ENCODE assay signal across 22 mouse cellular contexts in the genomic region with DNA sequence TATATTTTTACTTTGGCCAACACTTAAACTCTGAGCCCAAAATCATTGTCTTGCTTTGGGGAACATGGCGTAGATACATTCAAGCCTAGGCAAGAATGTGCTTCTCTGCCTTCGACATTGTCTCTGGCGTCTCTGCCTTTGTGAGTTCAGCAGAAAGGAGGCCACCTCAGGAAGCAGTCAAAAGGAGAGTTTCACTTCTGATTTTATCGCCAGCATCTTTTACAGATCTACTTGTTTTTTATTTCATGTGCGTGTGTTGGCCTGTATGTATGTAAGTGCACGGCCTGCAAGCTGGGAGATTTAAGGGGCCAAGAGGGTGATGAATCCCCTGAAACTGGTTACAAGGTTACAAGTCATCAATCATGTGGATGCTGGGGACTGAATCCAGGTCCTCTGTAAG. TPM values are rescaled to one million over a fixed set of nuclear protein-coding genes. Genes with fewer than 3 reads are reported as not detected.
A peak's percentile ranks its signal among the peaks of the same experiment; 100 is the strongest.
DNase-seq lines count a peak whose midpoint lies in the region; ATAC-seq and TF ChIP-seq lines count a peak whose summit lies in the region.
"Had no signal": no experiment of that assay in that cellular context is flagged by ENCODE, and none has a peak within 500 bp of the region (broad histone marks: within the 10 kb centered on the region; RNA-seq: fewer than 3 reads in every experiment).

No protein-coding gene starts in this region.

- H3K4me1 ChIP-seq in ES-Bruce4 (ENCODE audit: control insufficient read depth, insufficient read depth, low read length): peaks cover 1% of the 10 kb centered on the region
- H3K4me1 ChIP-seq: heart, embryonic 10.5 days; heart, embryonic 13.5 days; hindbrain, embryonic 12.5 days; hindbrain, embryonic 15.5 days had no signal

- ATAC-seq in granulocyte monocyte progenitor cell, adult 5-6 weeks (replicated peaks; ENCODE audit: poor library complexity, severe bottlenecking): peak; percentile 30
- ATAC-seq: forebrain, embryonic 14.5 days; intestine, embryonic 16.5 days had no signal

- no peaks in the 10 kb centered on the region for H3K27me3 ChIP-seq in ES-Bruce4 (ENCODE audit: control insufficient read depth, insufficient read depth, low read length, poor library complexity, severe bottlenecking)
- H3K27me3 ChIP-seq: CH12.LX; heart, embryonic 13.5 days; hindbrain, embryonic 12.5 days; hindbrain, embryonic 15.5 days had no signal

- intact Hi-C loops in heart, postnatal 14 days (cut with DNase I): no loop called here
- intact Hi-C loops in gastrocnemius, postnatal 36 days (cut with DNase I): no loop called here

- TF ChIP-seq POLR2A in ES-Bruce4 (IDR thresholded peaks at IDR 0.05; ENCODE audit: insufficient read depth, low read length): no peak

- TF ChIP-seq EP300 in ES-Bruce4 (IDR thresholded peaks at IDR 0.05; ENCODE audit: insufficient read depth, low read depth, low read length): no peak

- H3K9ac ChIP-seq in ES-Bruce4 (ENCODE audit: low read depth, poor library complexity, severe bottlenecking): no peak overlapping the region
- H3K9ac ChIP-seq: heart, embryonic 13.5 days; hindbrain, embryonic 12.5 days; hindbrain, embryonic 15.5 days had no signal

- H3K4me3 ChIP-seq in ES-Bruce4 (ENCODE audit: low read depth, low read length): no peak overlapping the region
- H3K4me3 ChIP-seq: heart, adult 2 months; heart, embryonic 10.5 days; heart, embryonic 13.5 days; hindbrain, embryonic 12.5 days; hindbrain, embryonic 15.5 days had no signal

- peak; percentile 41 for DNase-seq in heart, adult 11 months
- no peak for DNase-seq in heart, postnatal 14 days
- DNase-seq in gastrocnemius, postnatal 36 days: no peak
- DNase-seq in adrenal gland, postnatal 10 days: no peak
- no peak for DNase-seq in ovary, postnatal 10 days (ENCODE audit: low spot score)
- DNase-seq: adrenal gland, postnatal 14 days; B cell, adult 2 months; cerebellum, adult 11 months; gastrocnemius, postnatal 10 days; heart, adult 2 months; kidney, adult 18-20 months; kidney, adult 9 months had no signal

- no peak for TF ChIP-seq CTCF in ES-Bruce4 (IDR thresholded peaks at IDR 0.05; ENCODE audit: low read depth, low read length)

- peaks cover 21% of the 10 kb centered on the region for H3K36me3 ChIP-seq in ES-Bruce4 (ENCODE audit: control insufficient read depth, insufficient read depth, low read length, poor library complexity, severe bottlenecking)
- H3K36me3 ChIP-seq: heart, embryonic 10.5 days; heart, embryonic 13.5 days; hindbrain, embryonic 12.5 days; hindbrain, embryonic 15.5 days had no signal

- peak overlapping the region; percentile 53; the same call in 1 of the 2 replicates for H3K27ac ChIP-seq in ES-Bruce4 (ENCODE audit: insufficient read depth, low read length)
- H3K27ac ChIP-seq: heart, adult 2 months; heart, embryonic 10.5 days; heart, embryonic 13.5 days; hindbrain, embryonic 12.5 days; hindbrain, embryonic 15.5 days had no signal

- H3K9me3 ChIP-seq in ES-Bruce4 (replicated peaks; ENCODE audit: control insufficient read depth, insufficient read depth, low read length, poor library complexity, severe bottlenecking): peaks cover 24% of the 10 kb centered on the region
- H3K9me3 ChIP-seq: heart, embryonic 10.5 days; heart, embryonic 13.5 days; hindbrain, embryonic 12.5 days; hindbrain, embryonic 15.5 days had no signal

RNA-seq across cellular contexts. Expression of a gene that starts 6.8 kb away (rescaled TPM):
- total RNA-seq in heart, postnatal 14 days (2021): 10 to 100 TPM; 82.1 to 93.1 TPM
- 12.9 and 19.3 TPM in 2 replicates for polyA plus RNA-seq in ES-Bruce4 (2011; ENCODE audit: insufficient read depth, insufficient read length, low read depth, missing spikeins)
- total RNA-seq in granulocyte monocyte progenitor cell, adult 5-6 weeks (2014; fragmentation: Nextera tagmentation): 19.9 and 20.8 TPM in 2 replicates
- total RNA-seq in granulocyte monocyte progenitor cell, adult 5-6 weeks (2017): 11.3 and 20.0 TPM in 2 replicates
- 10 to 100 TPM; 19.5 to 27.3 TPM for total RNA-seq in gastrocnemius, postnatal 36 days (2021)
- 10 to 100 TPM; 39.1 to 51.1 TPM for total RNA-seq in adrenal gland, postnatal 10 days (2021)
- total RNA-seq: CH12.LX, MEL had no signal
